24 mouse cellular contexts compared by ENCODE assay signal in the genomic region with DNA sequence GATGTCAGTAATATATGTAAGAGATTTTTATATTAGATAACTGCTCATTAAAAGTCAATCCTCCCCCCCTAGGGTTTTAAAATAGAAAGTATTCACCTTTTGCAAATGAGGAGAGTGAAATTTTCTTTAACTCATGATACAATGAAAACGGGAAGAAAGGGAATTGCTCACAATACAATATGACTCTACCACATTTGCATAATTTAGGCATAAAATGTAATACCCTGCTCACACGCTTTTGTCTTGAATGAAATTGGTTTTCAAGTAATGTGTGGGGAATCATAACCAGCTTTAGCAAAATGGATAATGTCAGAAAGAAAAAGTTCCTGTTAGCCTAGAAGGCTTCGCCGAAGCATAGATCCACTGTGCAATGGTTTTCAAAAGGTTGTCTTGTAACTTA.
DNase-seq lines count a peak whose midpoint lies in the region; ATAC-seq and TF ChIP-seq lines count a peak whose summit lies in the region.
"Had no signal": no experiment of that assay in that cellular context is flagged by ENCODE, and none has a peak within 500 bp of the region (broad histone marks: within the 10 kb centered on the region; RNA-seq: fewer than 3 reads in every experiment).

No protein-coding gene starts in this region.

- no peak for DNase-seq in layer of hippocampus, adult 2 months (ENCODE audit: low spot score in 2 of 2)
- no peak for DNase-seq in layer of hippocampus, postnatal 36 days
- DNase-seq in neural tube, embryonic 10.5 days (ENCODE audit: extremely low spot score, low spot score): no peak
- no peak for DNase-seq in liver, postnatal 0 days
- DNase-seq: adrenal gland, adult 8-10 months; adrenal gland, postnatal 14 days; adrenal gland, postnatal 36 days; B cell, adult 2 months; cerebellum, adult 11-12 months; cerebellum, adult 2 months; cerebellum, adult 9-10 months; cerebellum, postnatal 10 days; cerebellum, postnatal 25 days had no signal

- H3K4me2 ChIP-seq in forebrain, embryonic 16.5 days (ENCODE audit: low read length): no peak overlapping the region
- no peak overlapping the region for H3K4me2 ChIP-seq in forebrain, embryonic 15.5 days (replicated peaks)
- H3K4me2 ChIP-seq in neural tube, embryonic 15.5 days: no peak overlapping the region
- no peak overlapping the region for H3K4me2 ChIP-seq in liver, postnatal 0 days (ENCODE audit: low read depth, low read length)
- H3K4me2 ChIP-seq: embryonic facial prominence, embryonic 12.5 days had no signal

- WGBS in forebrain, embryonic 16.5 days: 56% methylated on average over 4 of the region's 4 CpGs
- 64% methylated on average over 4 of the region's 4 CpGs for WGBS in forebrain, embryonic 15.5 days
- 60% methylated on average over 4 of the region's 4 CpGs for WGBS in neural tube, embryonic 15.5 days
- 77% methylated on average over 4 of the region's 4 CpGs for WGBS in liver, postnatal 0 days (ENCODE audit: insufficient replicate concordance)

- H3K4me1 ChIP-seq in forebrain, embryonic 16.5 days (replicated peaks; ENCODE audit: control insufficient read depth, insufficient read depth, low read length): no peaks in the 10 kb centered on the region
- no peaks in the 10 kb centered on the region for H3K4me1 ChIP-seq in forebrain, embryonic 15.5 days
- no peaks in the 10 kb centered on the region for H3K4me1 ChIP-seq in neural tube, embryonic 15.5 days
- H3K4me1 ChIP-seq in liver, postnatal 0 days (ENCODE audit: insufficient read depth): no peaks in the 10 kb centered on the region
- H3K4me1 ChIP-seq: embryonic facial prominence, embryonic 10.5 days; embryonic facial prominence, embryonic 12.5 days had no signal

- TF ChIP-seq EP300 in liver, postnatal 0 days (IDR thresholded peaks at IDR 0.05; ENCODE audit: low read depth): no peak

- TF ChIP-seq CTCF in layer of hippocampus, adult 2 months (conservative IDR thresholded peaks at IDR 0.05): no peak
- no peak for TF ChIP-seq CTCF in liver, postnatal 0 days (IDR thresholded peaks at IDR 0.05; ENCODE audit: low read depth)

- no peak overlapping the region for H3K9ac ChIP-seq in forebrain, embryonic 16.5 days (replicated peaks; ENCODE audit: low read depth, low read length)
- H3K9ac ChIP-seq in forebrain, embryonic 15.5 days (replicated peaks): no peak overlapping the region
- no peak overlapping the region for H3K9ac ChIP-seq in neural tube, embryonic 15.5 days (replicated peaks)
- no peak overlapping the region for H3K9ac ChIP-seq in liver, postnatal 0 days (replicated peaks)
- H3K9ac ChIP-seq: embryonic facial prominence, embryonic 12.5 days had no signal

- no peaks in the 10 kb centered on the region for H3K27me3 ChIP-seq in forebrain, embryonic 16.5 days (replicated peaks; ENCODE audit: control insufficient read depth, insufficient read depth, low read length)
- H3K27me3 ChIP-seq in forebrain, embryonic 15.5 days: no peaks in the 10 kb centered on the region
- no peaks in the 10 kb centered on the region for H3K27me3 ChIP-seq in neural tube, embryonic 15.5 days (replicated peaks)
- no peaks in the 10 kb centered on the region for H3K27me3 ChIP-seq in liver, postnatal 0 days (ENCODE audit: insufficient read depth, low read length)
- H3K27me3 ChIP-seq: CH12.LX; embryonic facial prominence, embryonic 12.5 days; Patski had no signal

- peak; percentile 55; the same call in 1 of the 2 replicates for ATAC-seq in forebrain, embryonic 16.5 days
- ATAC-seq in forebrain, embryonic 15.5 days (replicated peaks): no peak
- 0 out of 2 replicates have a peak, but pooled peaks have one; percentile 35 for ATAC-seq in neural tube, embryonic 15.5 days (ENCODE audit: low FRiP score)
- no peak for ATAC-seq in liver, postnatal 0 days
- ATAC-seq: activated CD4-positive, CD25-positive, alpha-beta regulatory T cell, adult 4 months; CD4-positive, CD25-positive, alpha-beta regulatory T cell, adult 4 months; forebrain, embryonic 14.5 days; Patski had no signal

- H3K27ac ChIP-seq in forebrain, embryonic 16.5 days (ENCODE audit: low read length): no peak overlapping the region; the same call in 1 of the 2 replicates
- no peak overlapping the region for H3K27ac ChIP-seq in forebrain, embryonic 15.5 days (replicated peaks)
- H3K27ac ChIP-seq in layer of hippocampus, adult 2 months: 0 out of 2 replicates have a peak overlapping the region, but pooled peaks have one; percentile 14
- no peak overlapping the region for H3K27ac ChIP-seq in neural tube, embryonic 15.5 days (replicated peaks)
- no peak overlapping the region for H3K27ac ChIP-seq in liver, postnatal 0 days (ENCODE audit: low read depth)
- H3K27ac ChIP-seq: embryonic facial prominence, embryonic 10.5 days; embryonic facial prominence, embryonic 12.5 days had no signal

- no peak overlapping the region for H3K4me3 ChIP-seq in forebrain, embryonic 16.5 days (replicated peaks; ENCODE audit: low read length)
- no peak overlapping the region for H3K4me3 ChIP-seq in forebrain, embryonic 15.5 days
- no peak overlapping the region for H3K4me3 ChIP-seq in layer of hippocampus, adult 2 months
- H3K4me3 ChIP-seq in neural tube, embryonic 15.5 days (replicated peaks): no peak overlapping the region
- H3K4me3 ChIP-seq in liver, postnatal 0 days (ENCODE audit: low read depth, low read length): no peak overlapping the region
- H3K4me3 ChIP-seq: embryonic facial prominence, embryonic 10.5 days; embryonic facial prominence, embryonic 12.5 days had no signal

- no peaks in the 10 kb centered on the region for H3K9me3 ChIP-seq in forebrain, embryonic 16.5 days (ENCODE audit: control insufficient read depth, low read length)
- no peaks in the 10 kb centered on the region for H3K9me3 ChIP-seq in forebrain, embryonic 15.5 days
- no peaks in the 10 kb centered on the region for H3K9me3 ChIP-seq in neural tube, embryonic 15.5 days (replicated peaks)
- H3K9me3 ChIP-seq in liver, postnatal 0 days (ENCODE audit: low read length): no peaks in the 10 kb centered on the region
- H3K9me3 ChIP-seq: embryonic facial prominence, embryonic 10.5 days; embryonic facial prominence, embryonic 12.5 days had no signal

- H3K36me3 ChIP-seq in forebrain, embryonic 16.5 days (ENCODE audit: control insufficient read depth, insufficient read depth): no peaks in the 10 kb centered on the region
- H3K36me3 ChIP-seq in forebrain, embryonic 15.5 days: no peaks in the 10 kb centered on the region
- H3K36me3 ChIP-seq in neural tube, embryonic 15.5 days: no peaks in the 10 kb centered on the region
- H3K36me3 ChIP-seq in liver, postnatal 0 days (replicated peaks; ENCODE audit: insufficient read depth, low read length): no peaks in the 10 kb centered on the region
- H3K36me3 ChIP-seq: embryonic facial prominence, embryonic 10.5 days; embryonic facial prominence, embryonic 12.5 days; G1E had no signal

Comparison
In these comparisons a context has a peak if more than half of its experiments do, and no peak if none do; other contexts are left out.
1. ATAC-seq: peak in forebrain, embryonic 16.5 days (single experiment) and neural tube, embryonic 15.5 days (single experiment); none in forebrain, embryonic 15.5 days (single experiment) and liver, postnatal 0 days (single experiment).